Mouse (Mus musculus): ENCODE data around the gene Ints4. TPM values are rescaled to one million over a fixed set of nuclear protein-coding genes. Genes with fewer than 3 reads are reported as not detected.

Gene Ints4
- polyA plus RNA-seq, 1 experiment from 2014 or later = 45.7 TPM

DNA sequence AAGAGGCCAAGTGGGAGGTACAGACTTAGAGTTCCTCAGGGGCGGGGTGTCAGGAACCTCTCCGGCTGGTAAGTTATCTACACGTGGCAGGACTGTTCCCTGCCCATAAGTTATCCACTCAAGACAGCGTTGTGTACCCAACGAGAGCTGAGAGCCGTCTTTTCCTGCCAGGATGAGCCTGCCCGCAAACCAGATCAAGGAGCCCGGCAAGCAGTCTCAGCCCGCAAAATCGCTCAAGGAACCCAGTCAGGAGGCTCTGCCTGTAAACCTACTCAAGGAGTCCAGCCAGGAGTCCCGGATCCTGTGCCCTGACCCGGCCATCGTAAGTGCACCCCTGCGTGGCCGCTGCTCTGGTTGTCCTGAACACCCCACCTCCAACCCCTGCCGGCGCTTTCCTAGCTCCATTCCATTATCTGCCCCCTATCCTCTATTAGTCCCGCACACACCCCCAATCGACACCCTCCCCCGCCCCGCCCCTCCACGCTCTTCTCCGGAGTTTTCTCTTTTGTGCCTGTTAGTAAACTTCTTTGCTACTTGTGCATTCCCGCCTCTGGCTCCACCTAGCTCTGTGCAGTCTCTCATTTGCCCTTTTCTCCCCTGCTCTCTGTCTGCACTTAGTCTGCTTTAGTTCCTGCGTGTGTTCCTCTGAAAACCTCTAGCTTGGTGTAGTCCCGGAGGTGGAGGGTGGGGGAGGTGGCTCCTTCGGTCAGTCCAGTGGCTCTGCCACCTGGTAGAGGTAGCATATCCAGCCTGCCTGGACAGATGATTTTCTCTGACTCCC lies 27.4 kb upstream of the Ints4 start:
- WGBS = 6% methylated on average over 27 of the region's 27 CpGs
- H3K9me3 ChIP-seq (ENCODE audit: control insufficient read depth, low read length) = no peaks in the 10 kb centered on the region
- H3K4me3 ChIP-seq (ENCODE audit: low read depth, low read length) = peak overlapping the region; percentile 17; the same call in 1 of the 2 replicates
- no peaks in the 10 kb centered on the region for H3K4me1 ChIP-seq (ENCODE audit: control insufficient read depth, insufficient read depth, low read length)
- no peak overlapping the region for H3K27ac ChIP-seq (ENCODE audit: low read depth, low read length)
- no peaks in the 10 kb centered on the region for H3K27me3 ChIP-seq (ENCODE audit: control insufficient read depth, insufficient read depth, low read length)
- 0 out of 2 replicates have a peak overlapping the region, but pooled peaks have one; percentile 28 for H3K9ac ChIP-seq (replicated peaks; ENCODE audit: low read depth, low read length)
- ATAC-seq (ENCODE audit: low read depth) = no peak; the same call in 1 of the 2 replicates
- H3K4me2 ChIP-seq (ENCODE audit: low read depth, low read length) = peak overlapping the region; percentile 41
- H3K36me3 ChIP-seq (ENCODE audit: control insufficient read depth, insufficient read depth, low read length) = no peaks in the 10 kb centered on the region

- Histone ChIP-seq H3K4me1 (ENCODE audit: control insufficient read depth, insufficient read depth, low read length) (no peaks in the 10 kb centered on the region), H3K4me3 (ENCODE audit: low read depth, low read length) (no peak overlapping the region), H3K9ac (replicated peaks; ENCODE audit: low read depth, low read length) (no peak overlapping the region), H3K9me3 (ENCODE audit: control insufficient read depth, low read length) (no peaks in the 10 kb centered on the region), H3K36me3 (ENCODE audit: control insufficient read depth, insufficient read depth, low read length) (no peaks in the 10 kb centered on the region), H3K27me3 (ENCODE audit: control insufficient read depth, insufficient read depth, low read length) (no peaks in the 10 kb centered on the region), H3K4me2 (ENCODE audit: low read depth, low read length) (no peak overlapping the region), H3K27ac (ENCODE audit: low read depth, low read length) (no peak overlapping the region)
- 93% methylated on average over 10 of the region's 10 CpGs for WGBS
- ATAC-seq (ENCODE audit: low read depth) = no peak
Observed at GRCm38 (mm10) chr7:97454795-97455194, 26.0 kb upstream of the Ints4 start.

- no peak overlapping the region for H3K9ac ChIP-seq (replicated peaks; ENCODE audit: low read depth, low read length)
- no peak overlapping the region for H3K27ac ChIP-seq (ENCODE audit: low read depth, low read length)
- H3K4me1 ChIP-seq (ENCODE audit: control insufficient read depth, insufficient read depth, low read length) = no peaks in the 10 kb centered on the region
- no peak for ATAC-seq (ENCODE audit: low read depth)
- no peaks in the 10 kb centered on the region for H3K36me3 ChIP-seq (ENCODE audit: control insufficient read depth, insufficient read depth, low read length)
- WGBS = 82% methylated on average over 3 of the region's 3 CpGs
- no peaks in the 10 kb centered on the region for H3K9me3 ChIP-seq (ENCODE audit: control insufficient read depth, low read length)
- no peak overlapping the region for H3K4me3 ChIP-seq (ENCODE audit: low read depth, low read length)
- no peak overlapping the region for H3K4me2 ChIP-seq (ENCODE audit: low read depth, low read length)
- H3K27me3 ChIP-seq (ENCODE audit: control insufficient read depth, insufficient read depth, low read length) = no peaks in the 10 kb centered on the region
Observed at GRCm38 (mm10) chr7:97455577-97455976, 25.2 kb upstream of the Ints4 start.

GRCm38 (mm10) chr7:97473001-97473400 lies 7.8 kb upstream of the Ints4 start:
- Histone ChIP-seq H3K4me3 (ENCODE audit: low read depth, low read length) (no peak overlapping the region), H3K9ac (replicated peaks; ENCODE audit: low read depth, low read length) (no peak overlapping the region), H3K36me3 (ENCODE audit: control insufficient read depth, insufficient read depth, low read length) (no peaks in the 10 kb centered on the region), H3K4me1 (ENCODE audit: control insufficient read depth, insufficient read depth, low read length) (no peaks in the 10 kb centered on the region), H3K27me3 (ENCODE audit: control insufficient read depth, insufficient read depth, low read length) (no peaks in the 10 kb centered on the region), H3K9me3 (ENCODE audit: control insufficient read depth, low read length) (no peaks in the 10 kb centered on the region), H3K4me2 (ENCODE audit: low read depth, low read length) (no peak overlapping the region), H3K27ac (ENCODE audit: low read depth, low read length) (no peak overlapping the region)
- WGBS = 82% methylated on average over 5 of the region's 5 CpGs
- no peak for ATAC-seq (ENCODE audit: low read depth)

- peaks cover 14% of the 10 kb centered on the region for H3K4me1 ChIP-seq (ENCODE audit: control insufficient read depth, insufficient read depth, low read length)
- H3K9me3 ChIP-seq (ENCODE audit: control insufficient read depth, low read length) = no peaks in the 10 kb centered on the region
- 66% methylated on average over 3 of the region's 3 CpGs for WGBS
- H3K27ac ChIP-seq (ENCODE audit: low read depth, low read length) = no peak overlapping the region
- no peak overlapping the region for H3K9ac ChIP-seq (replicated peaks; ENCODE audit: low read depth, low read length)
- no peaks in the 10 kb centered on the region for H3K36me3 ChIP-seq (ENCODE audit: control insufficient read depth, insufficient read depth, low read length)
- no peak overlapping the region for H3K4me3 ChIP-seq (ENCODE audit: low read depth, low read length)
- ATAC-seq (ENCODE audit: low read depth) = no peak
- H3K4me2 ChIP-seq (ENCODE audit: low read depth, low read length) = no peak overlapping the region
- H3K27me3 ChIP-seq (ENCODE audit: control insufficient read depth, insufficient read depth, low read length) = no peaks in the 10 kb centered on the region
Observed at GRCm38 (mm10) chr7:97479349-97479748, 1.4 kb upstream of the Ints4 start.

GRCm38 (mm10) chr7:97480290-97480689 lies 466 bp upstream of the Ints4 start:
- Histone ChIP-seq H3K27ac (ENCODE audit: low read depth, low read length) (no peak overlapping the region), H3K36me3 (ENCODE audit: control insufficient read depth, insufficient read depth, low read length) (peaks cover 3% of the 10 kb centered on the region; the same call in 1 of the 2 replicates), H3K27me3 (ENCODE audit: control insufficient read depth, insufficient read depth, low read length) (no peaks in the 10 kb centered on the region), H3K9ac (replicated peaks; ENCODE audit: low read depth, low read length) (no peak overlapping the region), H3K9me3 (ENCODE audit: control insufficient read depth, low read length) (no peaks in the 10 kb centered on the region), H3K4me3 (ENCODE audit: low read depth, low read length) (peak overlapping the region; percentile 11), H3K4me1 (ENCODE audit: control insufficient read depth, insufficient read depth, low read length) (peaks cover 14% of the 10 kb centered on the region), H3K4me2 (ENCODE audit: low read depth, low read length) (peak overlapping the region; percentile 33; the same call in 1 of the 2 replicates)
- 35% methylated on average over 3 of the region's 3 CpGs for WGBS
- ATAC-seq (ENCODE audit: low read depth) = peak; percentile 21; the same call in 1 of the 2 replicates

GRCm38 (mm10) chr7:97483378-97483777 lies 2.6 kb downstream of the Ints4 start:
- H3K36me3 ChIP-seq (ENCODE audit: control insufficient read depth, insufficient read depth, low read length) = peaks cover 28% of the 10 kb centered on the region

GRCm38 (mm10) chr7:97491157-97491556 lies 10.4 kb downstream of the Ints4 start:
- H3K4me1 ChIP-seq (ENCODE audit: control insufficient read depth, insufficient read depth, low read length) = no peaks in the 10 kb centered on the region
- no peak overlapping the region for H3K4me2 ChIP-seq (ENCODE audit: low read depth, low read length)
- no peaks in the 10 kb centered on the region for H3K27me3 ChIP-seq (ENCODE audit: control insufficient read depth, insufficient read depth, low read length)
- H3K27ac ChIP-seq (ENCODE audit: low read depth, low read length) = no peak overlapping the region
- H3K36me3 ChIP-seq (ENCODE audit: control insufficient read depth, insufficient read depth, low read length) = peaks cover 46% of the 10 kb centered on the region
- ATAC-seq (ENCODE audit: low read depth) = no peak
- H3K9me3 ChIP-seq (ENCODE audit: control insufficient read depth, low read length) = no peaks in the 10 kb centered on the region
- H3K9ac ChIP-seq (replicated peaks; ENCODE audit: low read depth, low read length) = no peak overlapping the region
- no peak overlapping the region for H3K4me3 ChIP-seq (ENCODE audit: low read depth, low read length)
- 81% methylated on average over 3 of the region's 3 CpGs for WGBS

More at GRCm38 (mm10) chr7:97483378-97483777, 2.6 kb downstream of the Ints4 start:
- H3K4me2 ChIP-seq (ENCODE audit: low read depth, low read length) = no peak overlapping the region
- WGBS = 92% methylated on average over 2 of the region's 2 CpGs
- H3K27me3 ChIP-seq (ENCODE audit: control insufficient read depth, insufficient read depth, low read length) = no peaks in the 10 kb centered on the region
- H3K4me1 ChIP-seq (ENCODE audit: control insufficient read depth, insufficient read depth, low read length) = peaks cover 14% of the 10 kb centered on the region
- no peak for ATAC-seq (ENCODE audit: low read depth)
- H3K27ac ChIP-seq (ENCODE audit: low read depth, low read length) = no peak overlapping the region
- H3K9ac ChIP-seq (replicated peaks; ENCODE audit: low read depth, low read length) = no peak overlapping the region
- no peaks in the 10 kb centered on the region for H3K9me3 ChIP-seq (ENCODE audit: control insufficient read depth, low read length)
- H3K4me3 ChIP-seq (ENCODE audit: low read depth, low read length) = no peak overlapping the region

DNA sequence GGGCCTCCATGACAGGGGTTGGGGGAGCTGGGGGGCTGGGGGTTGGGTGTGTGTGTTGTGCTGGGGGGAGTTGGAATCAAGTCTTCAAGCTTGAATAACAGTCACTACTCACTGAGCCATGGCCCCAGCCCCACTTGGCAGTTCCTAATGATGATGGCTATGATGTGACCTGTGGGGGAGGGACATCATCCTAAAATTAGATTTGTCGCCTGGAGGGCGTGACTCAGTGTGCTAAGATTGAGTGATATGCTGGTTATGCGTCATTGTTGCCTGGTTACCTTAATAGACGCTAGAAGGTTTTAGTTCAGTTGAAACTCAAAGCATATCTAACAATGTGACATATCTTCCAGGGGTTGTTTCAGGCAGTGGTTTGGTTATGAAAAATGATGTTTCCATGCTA lies 11.7 kb downstream of the Ints4 start:
- peaks cover 34% of the 10 kb centered on the region for H3K36me3 ChIP-seq (ENCODE audit: control insufficient read depth, insufficient read depth, low read length)

More for the DNA sequence above, 11.7 kb downstream of the Ints4 start:
- no peak for ATAC-seq (ENCODE audit: low read depth)
- Histone ChIP-seq H3K27me3 (ENCODE audit: control insufficient read depth, insufficient read depth, low read length) (no peaks in the 10 kb centered on the region), H3K4me1 (ENCODE audit: control insufficient read depth, insufficient read depth, low read length) (no peaks in the 10 kb centered on the region), H3K9ac (replicated peaks; ENCODE audit: low read depth, low read length) (no peak overlapping the region), H3K4me3 (ENCODE audit: low read depth, low read length) (no peak overlapping the region), H3K27ac (ENCODE audit: low read depth, low read length) (no peak overlapping the region), H3K4me2 (ENCODE audit: low read depth, low read length) (no peak overlapping the region), H3K9me3 (ENCODE audit: control insufficient read depth, low read length) (no peaks in the 10 kb centered on the region)
- WGBS = 89% methylated on average over 4 of the region's 4 CpGs

Data from neural tube, embryonic 14.5 days (tissue).